Mouse (Mus musculus) adrenal gland, adult 10 weeks (tissue): Measurements from ENCODE around the gene Tgtp1. TPM values are rescaled to one million over a fixed set of nuclear protein-coding genes. Genes with fewer than 3 reads are reported as not detected.

ENCODE experiments used
- polyA plus RNA-seq: library from polyadenylated mRNA; stranded (reverse); fragments of 350-450 nt; fragmentation: Illumina TruSeq; extraction: RNeasy Lipid Tissue Mini Kit (QIAGEN cat#74804); gene quantifications from one replicate; pipeline ENCODE4 v1.2.3, GENCODE M21; 2014; ENCODE audit warnings: low read depth, low replicate concordance

Gene Tgtp1
- polyA plus RNA-seq, result 10.1 TPM

GRCm38 (mm10) chr11:48994018-48994417 lies at the start of gene Tgtp1:
TSS of gene Tgtp1 (minus strand) at chr11:48994172.

GRCm38 (mm10) chr11:48991740-48992520 lies 2.0 kb downstream of the Tgtp1 start, which contains the start of gene Gm12185:
TSS of gene Gm12185 (minus strand) at chr11:48992226.

GRCm38 (mm10) chr11:48979251-48979650 lies 14.7 kb downstream of the Tgtp1 start, which contains the start of gene 9930111J21Rik1:
TSS of gene 9930111J21Rik1 (minus strand) at chr11:48979398.

GRCm38 (mm10) chr11:48978240-48978939 lies 15.6 kb downstream of the Tgtp1 start, which contains the start of gene Olfr56:
TSS of gene Olfr56 (plus strand) at chr11:48978889.

GRCm38 (mm10) chr11:48946090-48946489 lies 47.9 kb downstream of the Tgtp1 start, which contains the start of gene Psme2b:
TSS of gene Psme2b (minus strand) at chr11:48946190.

Other genes starting within 250 kb of the Tgtp1 start
- gene Rack1, start 193.8 kb downstream of the Tgtp1 start, polyA plus RNA-seq, result 110 TPM
- 14.2 TPM for gene Trim41, start 176.8 kb downstream of the Tgtp1 start, polyA plus RNA-seq
- gene Trim7, start 168.0 kb downstream of the Tgtp1 start, polyA plus RNA-seq, result 7.5 TPM
- gene Gm12184, start 167.5 kb downstream of the Tgtp1 start, polyA plus RNA-seq, result 18.0 TPM
- gene Irgm1, start 122.5 kb downstream of the Tgtp1 start, polyA plus RNA-seq, result 80.0 TPM
- gene Gm5431, start 92.0 kb downstream of the Tgtp1 start, polyA plus RNA-seq, result 2.3 TPM
- gene Psme2b, start 48.0 kb downstream of the Tgtp1 start, polyA plus RNA-seq, result 1.6 TPM
- 1.7 TPM for gene Olfr56, start 15.3 kb downstream of the Tgtp1 start, polyA plus RNA-seq
- 2.4 TPM for gene 9930111J21Rik1, start 14.8 kb downstream of the Tgtp1 start, polyA plus RNA-seq
- 0.82 TPM for gene Gm12185, start 1.9 kb downstream of the Tgtp1 start, polyA plus RNA-seq
- gene 9930111J21Rik2, start 57.1 kb upstream of the Tgtp1 start, polyA plus RNA-seq, result 19.2 TPM
- 23.6 TPM for gene Tgtp2, start 70.0 kb upstream of the Tgtp1 start, polyA plus RNA-seq
- 9.7 TPM for gene Ifi47, start 82.4 kb upstream of the Tgtp1 start, polyA plus RNA-seq
- gene Olfr1396, start 120.7 kb upstream of the Tgtp1 start, polyA plus RNA-seq, result 5.4 TPM
- not detected for gene Olfr1395, start 148.1 kb upstream of the Tgtp1 start, polyA plus RNA-seq
- not detected for gene Olfr1394, start 160.2 kb upstream of the Tgtp1 start, polyA plus RNA-seq
- gene Btnl9, start 193.0 kb upstream of the Tgtp1 start, polyA plus RNA-seq, result 96.9 TPM
- gene Zfp62, start 209.1 kb upstream of the Tgtp1 start, polyA plus RNA-seq, result 131 TPM